Mouse (Mus musculus) spleen, adult 18-20 months (tissue): Measurements from ENCODE around the gene Parg.
A peak's percentile ranks its signal among the peaks of the same experiment; 100 is the strongest.
"Not testable (repeated sequence)": the region's sequence is repeated elsewhere in the genome, so short reads cannot be mapped to it uniquely, and the experiment has no call there.

Experiments used
- DNase-seq, 2 experiments: peaks; one replicate each; pipeline ENCODE4 v3.0.0; 2022; ENCODE audit warnings: mixed read lengths in 2 of 2

The Parg gene

GRCm38 (mm10) chr14:32201791-32202451, at the start of gene Parg, which contains the start of gene Timm23:
Parg (plus strand) TSS chr14:32201949.
Timm23 (minus strand) TSS chr14:32201898.
- DNase-seq = peak; percentile 67 to 77

- DNase-seq = no peak
These were observed 49.3 kb upstream of the Parg start for GRCm38 (mm10) chr14:32152243-32152965.

- DNase-seq = no peak
These were observed 48.6 kb upstream of the Parg start for GRCm38 (mm10) chr14:32153156-32153555.

GRCm38 (mm10) chr14:32154758-32155157, 47.0 kb upstream of the Parg start:
- DNase-seq = no peak

- DNase-seq = peak in 1 of 2 experiments; percentile 14
These were observed 42.5 kb upstream of the Parg start for GRCm38 (mm10) chr14:32159150-32159670.

- DNase-seq = peak; percentile 97
These were observed 42.0 kb upstream of the Parg start, which contains the start of gene Ncoa4 for GRCm38 (mm10) chr14:32159690-32160246. Ncoa4 (plus strand) TSS chr14:32159865.

- DNase-seq = no peak
These were observed 41.2 kb upstream of the Parg start for GRCm38 (mm10) chr14:32160563-32160962.

- DNase-seq = no peak
These were observed 40.5 kb upstream of the Parg start for GRCm38 (mm10) chr14:32161090-32161885.

- DNase-seq = no peak
These were observed 39.5 kb upstream of the Parg start for GRCm38 (mm10) chr14:32162231-32162630.

GRCm38 (mm10) chr14:32163203-32163888, 38.4 kb upstream of the Parg start:
- DNase-seq = no peak

GRCm38 (mm10) chr14:32164173-32165051, 37.3 kb upstream of the Parg start:
- DNase-seq = no peak

GRCm38 (mm10) chr14:32165278-32166061, 36.3 kb upstream of the Parg start:
- peak; percentile 77 to 82 for DNase-seq

- no peak for DNase-seq
These were observed 35.7 kb upstream of the Parg start for GRCm38 (mm10) chr14:32166062-32166441.

GRCm38 (mm10) chr14:32166840-32167239, 34.9 kb upstream of the Parg start:
- DNase-seq = no peak

GRCm38 (mm10) chr14:32167326-32167725, 34.4 kb upstream of the Parg start:
- DNase-seq = no peak

GRCm38 (mm10) chr14:32168653-32169231, 33.0 kb upstream of the Parg start:
- DNase-seq = no peak

GRCm38 (mm10) chr14:32170137-32170536, 31.6 kb upstream of the Parg start:
- DNase-seq = no peak

- no peak for DNase-seq
These were observed 26.4 kb upstream of the Parg start for GRCm38 (mm10) chr14:32175310-32175709.

- not testable (repeated sequence) for DNase-seq
These were observed 25.2 kb upstream of the Parg start for GRCm38 (mm10) chr14:32176590-32176989.
